Mouse (Mus musculus) cortical plate, adult 2 months (tissue): ENCODE measurements around the gene Atp6v0a4. TPM values are rescaled to one million over a fixed set of nuclear protein-coding genes. Genes with fewer than 3 reads are reported as not detected.

Source experiments
- H3K27ac ChIP-seq: fragments of 200-500 bp; 2 replicates; pipeline ENCODE4 v1.5.1; 2012; ENCODE audit warnings: low read length, control low read depth, inconsistent platforms; ENCODE audit not compliant: insufficient read depth
- H3K4me1 ChIP-seq: fragments of 200-500 bp; 2 replicates; pipeline ENCODE4 v1.6.1; 2011; ENCODE audit warnings: low read length; ENCODE audit not compliant: control insufficient read depth, insufficient read depth
- H3K4me3 ChIP-seq: fragments of 200-500 bp; 2 replicates; pipeline ENCODE4 v1.5.1; 2011; ENCODE audit warnings: mild to moderate bottlenecking, low read length, control low read depth; ENCODE audit not compliant: insufficient read depth
- CTCF ChIP-seq: fragments of 200-500 bp; IDR thresholded peaks from 2 replicates; pipeline ENCODE4 v1.5.1; 2011; ENCODE audit warnings: mild to moderate bottlenecking, control low read depth, low read length; ENCODE audit not compliant: insufficient read depth; ENCODE audit errors: extremely low read depth
- POLR2A ChIP-seq: fragments of 200-500 bp; IDR thresholded peaks from 2 replicates; pipeline ENCODE4 v1.6.1; 2011; ENCODE audit warnings: mild to moderate bottlenecking, low read length, control low read depth; ENCODE audit not compliant: insufficient read depth; ENCODE audit errors: extremely low read depth
- polyA plus RNA-seq: library from polyadenylated mRNA; depleted of rRNA; stranded (reverse); fragments of >200 nt; gene quantifications from 2 replicates; pipeline ENCODE4 v1.2.3, GENCODE M21; 2012

The Atp6v0a4 gene
- polyA plus RNA-seq, 1 experiment = 0.15 TPM

DNA sequence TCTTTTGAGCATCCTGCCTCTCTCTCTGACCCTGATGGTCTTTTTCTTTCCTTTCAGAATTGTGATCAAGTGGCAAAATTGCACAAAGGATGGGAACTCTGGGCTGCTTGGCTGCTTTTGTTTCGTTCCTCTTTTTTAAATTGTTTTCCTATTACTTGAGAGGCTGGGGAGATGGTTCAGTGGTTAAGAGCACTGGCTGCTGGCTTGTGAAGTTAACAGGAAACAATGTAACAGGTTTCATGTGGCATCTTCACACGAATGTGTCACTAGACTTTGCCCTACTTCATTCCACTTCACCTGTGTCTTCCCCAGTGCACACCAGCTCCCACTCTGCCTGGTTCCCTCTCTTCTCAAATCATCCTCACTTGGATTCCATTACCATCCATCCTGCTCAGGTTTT lies 59.8 kb downstream of the Atp6v0a4 start:
- Histone ChIP-seq H3K4me3 (no peak overlapping the region), H3K4me1 (peaks cover 2% of the 10 kb centered on the region), H3K27ac (no peak overlapping the region)
- TF ChIP-seq POLR2A (no peak), CTCF (no peak)

DNA sequence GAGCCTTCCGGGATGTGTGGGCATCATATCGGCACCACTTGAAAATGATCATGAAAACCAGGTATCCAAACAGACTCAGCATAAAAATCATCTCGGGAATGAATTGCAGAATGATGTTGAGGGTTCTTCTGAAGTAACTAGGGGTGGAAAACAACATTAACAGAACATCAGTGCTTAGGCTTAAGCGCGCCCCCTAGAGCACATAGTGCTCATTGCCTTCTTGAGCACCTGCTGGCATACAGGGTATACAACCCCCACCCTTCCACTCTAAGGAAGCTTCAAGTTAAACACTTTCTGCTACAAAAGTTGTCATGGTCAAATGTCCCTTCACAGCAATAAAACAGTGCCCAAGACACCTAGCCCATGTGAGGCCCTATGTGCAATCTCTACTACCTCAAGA lies 65.6 kb downstream of the Atp6v0a4 start:
- Histone ChIP-seq H3K27ac (no peak overlapping the region), H3K4me3 (no peak overlapping the region), H3K4me1 (no peaks in the 10 kb centered on the region)
- TF ChIP-seq POLR2A (no peak), CTCF (peak; percentile 36; the same call in 1 of the 2 replicates)

DNA sequence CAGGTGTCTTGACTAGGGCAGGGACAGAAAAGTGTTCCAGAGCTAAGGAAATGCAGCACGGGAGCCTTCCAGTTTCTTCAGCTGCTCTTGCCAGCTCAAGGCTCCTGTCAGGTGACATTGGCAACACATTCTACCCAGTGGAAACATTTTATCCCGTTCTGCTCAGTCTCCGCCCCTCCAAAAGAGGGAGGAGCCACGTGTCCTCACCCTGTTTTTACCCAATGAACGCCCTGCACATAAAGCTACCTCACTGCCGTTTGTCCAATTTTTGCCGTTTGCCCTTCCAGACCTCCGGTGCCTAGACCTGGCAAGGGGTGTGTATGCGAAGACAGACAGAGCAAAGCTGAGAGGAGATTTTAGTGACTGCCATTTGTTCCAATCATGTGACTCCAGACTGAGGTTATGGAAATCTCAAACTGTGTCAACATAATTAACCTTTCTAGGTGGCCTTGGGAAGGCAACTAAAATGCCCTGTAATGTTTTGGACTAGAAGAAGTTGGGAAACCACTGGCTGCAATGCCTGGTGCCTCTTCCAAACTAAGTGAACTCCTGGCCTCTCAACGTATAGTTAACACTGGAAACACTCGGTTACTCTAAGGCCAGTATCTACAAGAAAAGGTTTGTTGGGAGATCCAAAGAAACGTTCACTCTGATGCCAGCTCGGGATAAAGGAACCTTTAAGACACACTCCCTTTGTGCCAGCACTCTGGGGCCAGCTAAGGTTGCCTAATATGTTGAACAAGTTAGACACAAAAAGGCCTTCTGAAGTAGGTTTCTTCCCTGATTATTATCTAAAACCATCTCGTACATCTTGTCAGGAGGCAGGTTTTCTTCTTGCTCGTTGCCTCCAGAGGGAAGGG lies 68.7 kb downstream of the Atp6v0a4 start:
- no peak overlapping the region for H3K27ac ChIP-seq
- H3K4me1 ChIP-seq = no peaks in the 10 kb centered on the region
- TF ChIP-seq CTCF (no peak), POLR2A (no peak)
- no peak overlapping the region for H3K4me3 ChIP-seq

DNA sequence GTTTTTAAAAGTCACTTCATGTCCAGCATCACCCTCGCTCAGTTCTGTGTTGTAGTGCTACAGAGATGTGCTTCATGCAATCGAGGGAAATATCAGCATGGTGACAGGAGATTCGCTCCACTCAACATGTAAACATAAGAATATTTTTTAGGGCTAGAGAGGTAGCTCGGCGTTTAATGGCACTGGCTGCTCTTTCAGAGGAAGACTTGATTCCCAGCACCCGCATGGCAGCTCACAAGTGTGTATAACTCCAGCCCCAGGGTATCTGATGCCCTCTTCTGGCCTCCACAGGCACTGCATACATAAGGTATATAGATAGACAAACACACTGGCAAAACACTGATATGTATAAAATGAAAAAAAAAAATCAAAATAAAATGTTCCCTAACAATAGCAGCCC lies 74.8 kb downstream of the Atp6v0a4 start:
- TF ChIP-seq POLR2A (no peak), CTCF (no peak)
- Histone ChIP-seq H3K4me1 (0 out of 2 replicates have a peak, but pooled peaks cover 2% of the 10 kb centered on the region), H3K27ac (no peak overlapping the region), H3K4me3 (no peak overlapping the region)

DNA sequence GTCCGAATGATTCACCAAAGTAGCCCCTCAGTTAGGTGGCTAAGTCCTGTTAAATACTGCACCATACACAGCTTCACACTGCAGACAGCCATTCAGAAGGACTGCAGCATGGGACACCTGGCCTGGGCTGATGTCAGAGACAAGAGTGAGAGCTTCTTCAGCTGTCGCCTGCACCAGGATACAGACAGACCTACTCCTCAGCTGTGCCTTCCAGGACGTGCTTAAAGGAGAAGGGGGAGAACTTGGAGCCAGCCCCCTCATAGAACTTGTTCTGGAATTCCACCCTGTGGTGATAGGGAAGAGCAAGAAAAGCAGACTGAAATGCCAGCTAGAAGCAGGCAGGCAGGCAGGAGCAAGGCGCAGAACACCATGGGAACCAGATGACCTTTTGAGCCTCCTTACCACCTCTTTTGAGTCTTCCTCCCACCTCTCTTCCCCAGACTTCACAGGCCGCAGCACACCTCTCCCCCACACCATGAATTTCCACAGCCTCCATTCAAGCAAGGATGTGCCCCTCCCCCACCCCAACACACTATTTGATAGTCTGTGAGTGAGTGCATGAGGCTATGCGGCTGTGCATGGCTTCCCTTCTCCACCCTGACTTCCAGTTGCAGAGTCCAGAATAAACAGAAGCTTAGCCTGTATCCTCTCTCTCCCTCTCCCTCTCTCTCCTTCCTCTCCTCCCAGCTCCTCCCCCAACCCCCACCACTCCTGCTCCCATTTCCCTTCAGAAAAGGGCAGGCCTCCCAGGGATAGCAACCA lies 75.4 kb downstream of the Atp6v0a4 start:
- H3K27ac ChIP-seq = no peak overlapping the region
- no peak overlapping the region for H3K4me3 ChIP-seq
- TF ChIP-seq POLR2A (no peak), CTCF (no peak)
- 0 out of 2 replicates have a peak, but pooled peaks cover 2% of the 10 kb centered on the region for H3K4me1 ChIP-seq

DNA sequence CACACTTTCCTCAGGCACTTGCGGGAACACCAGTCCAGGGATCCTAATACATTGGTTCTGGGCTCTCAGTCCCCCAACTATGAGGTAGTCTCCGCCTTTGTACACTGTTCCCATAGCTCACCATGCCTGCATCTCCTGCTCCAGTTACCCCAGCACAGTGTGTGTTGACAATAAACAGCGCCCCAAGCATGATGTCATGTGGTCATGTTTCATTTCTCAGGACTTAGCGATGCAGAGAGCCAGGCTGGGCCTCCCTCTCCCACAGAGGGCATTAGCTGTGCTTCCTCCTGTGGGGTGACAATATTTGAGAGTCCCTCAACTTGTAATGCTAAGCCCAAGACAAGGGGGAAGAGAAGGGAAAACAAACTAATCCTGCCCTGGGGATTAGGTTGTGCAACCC lies 76.4 kb downstream of the Atp6v0a4 start:
- Histone ChIP-seq H3K4me3 (no peak overlapping the region), H3K27ac (no peak overlapping the region), H3K4me1 (0 out of 2 replicates have a peak, but pooled peaks cover 2% of the 10 kb centered on the region)
- no peak for TF ChIP-seq POLR2A
- TF ChIP-seq CTCF = no peak

DNA sequence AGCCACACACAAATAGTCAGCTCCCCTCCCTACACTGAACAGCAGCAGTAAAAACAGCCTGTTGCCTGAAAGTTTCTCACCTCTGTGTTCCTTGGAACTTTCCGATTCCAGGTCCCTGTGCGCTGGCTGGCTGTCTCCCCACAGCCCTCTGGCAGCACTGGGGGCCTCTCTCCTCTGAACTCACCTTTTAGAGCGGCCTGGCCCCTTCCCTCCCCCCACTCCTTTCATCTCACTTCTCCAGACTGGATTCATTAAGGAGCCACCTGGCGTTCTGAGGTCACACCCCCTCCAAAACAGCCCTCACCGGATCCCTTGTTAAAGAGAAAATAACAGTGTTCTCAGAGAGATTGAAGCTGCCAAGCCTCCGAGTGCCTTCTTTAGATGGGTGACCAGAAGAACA lies 77.5 kb downstream of the Atp6v0a4 start, which contains the start of gene Svopl:
Gene Svopl (minus strand): TSS at position 159 of the 400 bp plus-strand sequence.
- no peak for TF ChIP-seq CTCF
- TF ChIP-seq POLR2A = no peak

DNA sequence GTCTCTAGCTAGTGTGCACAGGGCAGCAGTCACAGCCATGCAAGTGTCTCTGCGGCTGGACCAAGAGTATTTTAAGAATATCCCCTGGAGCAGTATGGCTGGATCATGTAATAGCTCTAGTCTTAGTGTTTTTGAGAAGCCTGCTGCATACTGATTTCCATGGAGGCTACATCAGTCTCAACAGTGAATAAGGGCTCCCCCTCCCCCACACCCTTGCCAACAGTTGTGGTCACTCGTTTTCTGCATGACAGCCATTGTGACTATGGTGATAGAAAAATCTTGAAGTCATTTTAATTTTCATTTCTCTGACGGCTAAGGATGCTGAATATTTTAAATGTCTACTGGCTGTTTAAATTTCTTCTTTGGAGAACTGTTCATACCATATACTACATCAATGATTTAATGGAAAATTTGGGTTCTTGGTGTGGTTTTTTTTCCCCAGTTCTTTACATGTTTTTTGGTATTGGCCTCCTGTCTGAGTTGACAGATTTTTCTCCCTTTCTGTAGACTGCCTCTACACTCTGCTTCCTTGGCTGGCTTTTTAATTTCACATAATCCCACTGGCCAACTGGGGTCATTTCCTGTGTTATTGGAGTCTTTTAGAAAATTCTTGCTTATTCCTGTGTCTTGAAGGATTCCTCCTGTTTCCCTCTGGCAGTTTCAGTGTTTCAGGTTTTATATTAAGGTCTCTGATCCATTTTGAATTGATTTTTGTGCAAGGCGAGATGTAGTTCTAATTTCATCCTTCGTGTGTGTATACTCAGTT lies 91.4 kb downstream of the Atp6v0a4 start:
- H3K4me3 ChIP-seq = no peak overlapping the region
- H3K27ac ChIP-seq = no peak overlapping the region
- TF ChIP-seq CTCF (no peak), POLR2A (no peak)
- H3K4me1 ChIP-seq = no peaks in the 10 kb centered on the region; the same call in 1 of the 2 replicates

More for the DNA sequence above, 77.5 kb downstream of the Atp6v0a4 start, which contains the start of gene Svopl:
- no peak within 1 kb of the TSS for H3K4me3 ChIP-seq
- H3K27ac ChIP-seq = no peak within 1 kb of the TSS
- 0 out of 2 replicates have a peak, but pooled peaks cover 2% of the 10 kb centered on the region for H3K4me1 ChIP-seq

DNA sequence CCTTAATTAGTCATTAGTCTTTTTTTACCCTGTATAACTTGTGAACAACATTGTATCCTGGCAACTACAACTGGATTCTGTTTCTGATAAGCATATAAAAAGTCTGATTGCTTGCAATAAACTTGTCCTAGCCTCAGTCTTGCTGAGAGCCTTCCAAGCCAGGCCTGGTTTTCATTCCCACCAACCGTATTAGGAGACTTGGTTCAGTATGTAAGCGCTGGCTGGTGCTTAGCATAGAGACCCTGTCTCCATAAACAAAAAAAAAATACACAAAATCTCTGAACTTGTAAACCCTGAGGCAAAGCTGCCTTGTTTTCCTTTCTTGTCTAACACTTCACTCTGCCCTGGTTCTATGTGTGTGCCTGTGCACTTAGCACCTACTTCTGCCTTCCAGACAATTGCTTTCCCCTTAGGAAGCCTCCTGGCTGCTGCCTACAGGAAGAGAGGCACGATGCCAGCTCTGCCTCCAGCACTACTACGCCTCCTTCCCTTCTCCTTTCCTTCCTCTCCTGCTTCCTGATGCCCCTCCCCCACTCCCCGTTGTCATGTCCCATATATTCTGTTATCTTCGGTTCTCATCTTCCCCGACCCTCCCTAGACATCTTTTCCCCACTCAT lies 92.4 kb downstream of the Atp6v0a4 start:
- Histone ChIP-seq H3K4me3 (no peak overlapping the region), H3K27ac (no peak overlapping the region), H3K4me1 (no peaks in the 10 kb centered on the region; the same call in 1 of the 2 replicates)
- TF ChIP-seq CTCF = no peak
- no peak for TF ChIP-seq POLR2A
